ENCODE assay signal across 18 mouse cellular contexts in genomic region chr3:37482720-37483119, GRCm38 (mm10).
DNase-seq lines count a peak whose midpoint lies in the region; ATAC-seq and TF ChIP-seq lines count a peak whose summit lies in the region.
"Had no signal": no experiment of that assay in that cellular context is flagged by ENCODE, and none has a peak within 500 bp of the region (broad histone marks: within the 10 kb centered on the region; RNA-seq: fewer than 3 reads in every experiment).

No protein-coding gene starts in this region.

- H3K4me1 ChIP-seq in liver, embryonic 13.5 days (replicated peaks): peaks cover 21% of the 10 kb centered on the region
- H3K4me1 ChIP-seq in liver, postnatal 0 days (ENCODE audit: insufficient read depth): peaks cover 4% of the 10 kb centered on the region; the same call in 1 of the 2 replicates
- no peaks in the 10 kb centered on the region for H3K4me1 ChIP-seq in midbrain, embryonic 14.5 days (ENCODE audit: control insufficient read depth, insufficient read depth, low read length)
- H3K4me1 ChIP-seq in forebrain, embryonic 11.5 days (replicated peaks; ENCODE audit: control insufficient read depth, insufficient read depth, low read length): no peaks in the 10 kb centered on the region
- H3K4me1 ChIP-seq: heart, embryonic 13.5 days; hindbrain, embryonic 15.5 days had no signal

- no peaks in the 10 kb centered on the region for H3K27me3 ChIP-seq in liver, embryonic 13.5 days
- no peaks in the 10 kb centered on the region for H3K27me3 ChIP-seq in liver, postnatal 0 days (ENCODE audit: insufficient read depth, low read length)
- H3K27me3 ChIP-seq in midbrain, embryonic 14.5 days (ENCODE audit: control insufficient read depth, insufficient read depth, low read length): no peaks in the 10 kb centered on the region
- no peaks in the 10 kb centered on the region for H3K27me3 ChIP-seq in forebrain, embryonic 11.5 days (ENCODE audit: control insufficient read depth, insufficient read depth, low read length)
- H3K27me3 ChIP-seq: embryonic facial prominence, embryonic 13.5 days; heart, embryonic 13.5 days; hindbrain, embryonic 15.5 days had no signal

- no peaks in the 10 kb centered on the region for H3K9me3 ChIP-seq in liver, embryonic 13.5 days (replicated peaks)
- H3K9me3 ChIP-seq in liver, postnatal 0 days (ENCODE audit: low read length): no peaks in the 10 kb centered on the region
- no peaks in the 10 kb centered on the region for H3K9me3 ChIP-seq in midbrain, embryonic 14.5 days (ENCODE audit: control insufficient read depth, low read length)
- H3K9me3 ChIP-seq in forebrain, embryonic 11.5 days (ENCODE audit: control insufficient read depth, low read length): no peaks in the 10 kb centered on the region
- H3K9me3 ChIP-seq: embryonic facial prominence, embryonic 13.5 days; heart, embryonic 13.5 days; hindbrain, embryonic 15.5 days had no signal

- no peak overlapping the region for H3K4me2 ChIP-seq in liver, embryonic 13.5 days
- no peak overlapping the region for H3K4me2 ChIP-seq in liver, postnatal 0 days (ENCODE audit: low read depth, low read length)
- H3K4me2 ChIP-seq in midbrain, embryonic 14.5 days (ENCODE audit: low read length): no peak overlapping the region
- H3K4me2 ChIP-seq in forebrain, embryonic 11.5 days (ENCODE audit: low read depth, low read length, severe bottlenecking): no peak overlapping the region
- H3K4me2 ChIP-seq: embryonic facial prominence, embryonic 13.5 days; heart, embryonic 13.5 days; hindbrain, embryonic 15.5 days had no signal

- ATAC-seq in liver, embryonic 13.5 days (ENCODE audit: low read depth): peak; percentile 76
- no peak for ATAC-seq in liver, postnatal 0 days
- ATAC-seq in midbrain, embryonic 14.5 days (ENCODE audit: low FRiP score, low TSS enrichment): no peak
- no peak for ATAC-seq in forebrain, embryonic 11.5 days (replicated peaks; ENCODE audit: low FRiP score)
- ATAC-seq: forebrain, embryonic 14.5 days had no signal

- TF ChIP-seq CTCF in liver, postnatal 0 days (IDR thresholded peaks at IDR 0.05; ENCODE audit: low read depth): no peak

- 15% methylated on average over 1 of the region's 1 CpGs for WGBS in liver, embryonic 13.5 days (ENCODE audit: insufficient replicate concordance)
- WGBS in liver, postnatal 0 days (ENCODE audit: insufficient replicate concordance): 40% methylated on average over 1 of the region's 1 CpGs
- WGBS in midbrain, embryonic 14.5 days: 89% methylated on average over 1 of the region's 1 CpGs
- 87% methylated on average over 1 of the region's 1 CpGs for WGBS in forebrain, embryonic 11.5 days

- peak; percentile 42 for DNase-seq in c-Kit-positive CD71-positive TER-119-positive erythroid progenitor cells, embryonic 14.5 days (ENCODE audit: low spot score)
- DNase-seq in liver, embryonic 13.5 days: no peak
- no peak for DNase-seq in liver, postnatal 0 days
- no peak for DNase-seq in midbrain, embryonic 14.5 days
- no peak for DNase-seq in forebrain, embryonic 11.5 days (ENCODE audit: low spot score)
- no peak for DNase-seq in retina, postnatal 1 day
- DNase-seq: adrenal gland, adult 8-10 months; adrenal gland, postnatal 36 days; cerebellum, adult 18-20 months; cerebellum, adult 9-11 months; cerebellum, postnatal 36 days; gastrocnemius, postnatal 36 days; heart, adult 11 months; heart, postnatal 36 days had no signal

- no peak overlapping the region for H3K4me3 ChIP-seq in liver, embryonic 13.5 days (replicated peaks)
- no peak overlapping the region for H3K4me3 ChIP-seq in liver, postnatal 0 days (ENCODE audit: low read depth, low read length)
- H3K4me3 ChIP-seq in midbrain, embryonic 14.5 days (replicated peaks; ENCODE audit: low read depth, low read length): no peak overlapping the region
- no peak overlapping the region for H3K4me3 ChIP-seq in forebrain, embryonic 11.5 days (ENCODE audit: low read depth, low read length)
- H3K4me3 ChIP-seq: embryonic facial prominence, embryonic 13.5 days; heart, embryonic 13.5 days; hindbrain, embryonic 15.5 days had no signal

- peak; percentile 45; the same call in 1 of the 2 replicates for TF ChIP-seq EP300 in liver, postnatal 0 days (IDR thresholded peaks at IDR 0.05; ENCODE audit: low read depth)

- H3K9ac ChIP-seq in liver, embryonic 13.5 days: no peak overlapping the region
- no peak overlapping the region for H3K9ac ChIP-seq in liver, postnatal 0 days (replicated peaks)
- H3K9ac ChIP-seq in midbrain, embryonic 14.5 days (replicated peaks; ENCODE audit: low read length): no peak overlapping the region
- no peak overlapping the region for H3K9ac ChIP-seq in forebrain, embryonic 11.5 days (ENCODE audit: low read length)
- H3K9ac ChIP-seq: embryonic facial prominence, embryonic 13.5 days; heart, embryonic 13.5 days; hindbrain, embryonic 15.5 days had no signal

- peak overlapping the region; percentile 70 for H3K27ac ChIP-seq in liver, embryonic 13.5 days
- H3K27ac ChIP-seq in liver, postnatal 0 days (ENCODE audit: low read depth): no peak overlapping the region
- H3K27ac ChIP-seq in midbrain, embryonic 14.5 days (replicated peaks; ENCODE audit: low read depth, low read length): no peak overlapping the region
- no peak overlapping the region for H3K27ac ChIP-seq in forebrain, embryonic 11.5 days (ENCODE audit: low read depth, low read length)
- H3K27ac ChIP-seq: embryonic facial prominence, embryonic 13.5 days; heart, embryonic 13.5 days; hindbrain, embryonic 15.5 days had no signal

- H3K36me3 ChIP-seq in liver, embryonic 13.5 days: peaks cover 9% of the 10 kb centered on the region
- peaks cover 3% of the 10 kb centered on the region; the same call in 1 of the 2 replicates for H3K36me3 ChIP-seq in liver, postnatal 0 days (replicated peaks; ENCODE audit: insufficient read depth, low read length)
- H3K36me3 ChIP-seq in midbrain, embryonic 14.5 days (ENCODE audit: control insufficient read depth, insufficient read depth, low read length): no peaks in the 10 kb centered on the region; the same call in 1 of the 2 replicates
- no peaks in the 10 kb centered on the region for H3K36me3 ChIP-seq in forebrain, embryonic 11.5 days (ENCODE audit: control insufficient read depth, insufficient read depth, low read length)
